Mouse (Mus musculus) cerebellum, postnatal 14 days (tissue): ENCODE measurements around the gene AC124502.3.

Experiments
- DNase-seq, 2 experiments: peaks; one replicate each; pipeline ENCODE4 v3.0.0; 2021; ENCODE audit warnings: mixed read lengths in 2 of 2

Gene AC124502.3

GRCm38 (mm10) chr19:5036577-5036976, 2.1 kb upstream of the AC124502.3 start:
- DNase-seq: no peak

GRCm38 (mm10) chr19:5037678-5038571, 766 bp upstream of the AC124502.3 start:
- DNase-seq: peak; percentile 92 to 95

GRCm38 (mm10) chr19:5039301-5040114, 817 bp downstream of the AC124502.3 start:
- DNase-seq: peak in 1 of 2 experiments; percentile 61

GRCm38 (mm10) chr19:5040862-5041523, 2.3 kb downstream of the AC124502.3 start, which contains the start of gene Brms1:
Brms1 (plus strand) TSS chr19:5041354.
- DNase-seq: peak; percentile 91 to 92

GRCm38 (mm10) chr19:5041588-5041987, 2.9 kb downstream of the AC124502.3 start:
- no peak for DNase-seq

- no peak for DNase-seq
Observed at GRCm38 (mm10) chr19:5045531-5045930, 6.8 kb downstream of the AC124502.3 start.

- peak in 1 of 2 experiments; percentile 49 for DNase-seq
Observed at GRCm38 (mm10) chr19:5048138-5049056, 9.7 kb downstream of the AC124502.3 start.

- no peak for DNase-seq
Observed at GRCm38 (mm10) chr19:5049325-5049724, 10.6 kb downstream of the AC124502.3 start.

GRCm38 (mm10) chr19:5050047-5050905, 11.6 kb downstream of the AC124502.3 start, which contains the start of gene Rin1:
Rin1 (plus strand) TSS chr19:5050481.
- peak in 1 of 2 experiments; percentile 56 for DNase-seq

- DNase-seq: no peak
Observed at GRCm38 (mm10) chr19:5051031-5051430, 12.3 kb downstream of the AC124502.3 start.

GRCm38 (mm10) chr19:5051515-5051914, 12.8 kb downstream of the AC124502.3 start:
- no peak for DNase-seq

GRCm38 (mm10) chr19:5052166-5052822, 13.6 kb downstream of the AC124502.3 start:
- DNase-seq: peak; percentile 46 to 56

- peak; percentile 64 to 68 for DNase-seq
Observed at GRCm38 (mm10) chr19:5052853-5053252, 14.2 kb downstream of the AC124502.3 start.

GRCm38 (mm10) chr19:5053909-5054308, 15.2 kb downstream of the AC124502.3 start:
- peak; percentile 70 to 88 for DNase-seq

- DNase-seq: peak; percentile 65 to 66
Observed at GRCm38 (mm10) chr19:5056251-5056650, 17.6 kb downstream of the AC124502.3 start.

- DNase-seq: no peak
Observed at GRCm38 (mm10) chr19:5057876-5058775, 19.4 kb downstream of the AC124502.3 start.

- DNase-seq: no peak
Observed at GRCm38 (mm10) chr19:5058801-5059771, 20.4 kb downstream of the AC124502.3 start.
